Mouse (Mus musculus) olfactory bulb, adult 2 months (tissue): ENCODE measurements around the gene Carhsp1. TPM values are rescaled to one million over a fixed set of nuclear protein-coding genes. Genes with fewer than 3 reads are reported as not detected.
A peak's percentile ranks its signal among the peaks of the same experiment; 100 is the strongest.

Experiments used
- H3K27ac ChIP-seq: fragments of 200-500 bp; 2 replicates; pipeline ENCODE4 v1.5.1; 2012; ENCODE audit warnings: low read depth, low read length; ENCODE audit not compliant: insufficient read depth
- H3K4me1 ChIP-seq: fragments of 200-500 bp; 2 replicates; pipeline ENCODE4 v1.6.1; 2012; ENCODE audit warnings: low read length; ENCODE audit not compliant: control insufficient read depth, insufficient read depth
- H3K4me3 ChIP-seq: fragments of 200-500 bp; 2 replicates; pipeline ENCODE4 v1.5.1; 2012; ENCODE audit warnings: mild to moderate bottlenecking, low read depth, low read length, moderate library complexity; ENCODE audit not compliant: insufficient read depth
- CTCF ChIP-seq: fragments of 200-500 bp; IDR thresholded peaks from 2 replicates; pipeline ENCODE4 v1.5.1; 2012; ENCODE audit warnings: low read depth, mild to moderate bottlenecking, low read length, moderate library complexity; ENCODE audit not compliant: insufficient read depth
- POLR2A ChIP-seq: fragments of 200-500 bp; IDR thresholded peaks from 2 replicates; pipeline ENCODE4 v1.6.1; 2012; ENCODE audit warnings: mild to moderate bottlenecking, low read depth, low read length, moderate library complexity; ENCODE audit not compliant: insufficient read depth
- WGBS: fragments of 180-500 bp; shearing (Covaris S2); methylation state at CpG from one replicate; pipeline ENCODE4 v1.1.7; 2018; 5-methylcytosine and 5-hydroxymethylcytosine counted together
- polyA plus RNA-seq: library from polyadenylated mRNA; stranded (reverse); fragments of >200 nt; gene quantifications from 2 replicates; pipeline ENCODE4 v1.2.4, GENCODE M21; 2012; ENCODE audit warnings: low replicate concordance; ENCODE audit not compliant: missing spikeins, insufficient read depth, insufficient read length

Gene Carhsp1
- polyA plus RNA-seq, 1 experiment, result not detected

- Histone ChIP-seq H3K27ac (no peak overlapping the region), H3K4me1 (0 out of 2 replicates have a peak, but pooled peaks cover 2% of the 10 kb centered on the region), H3K4me3 (no peak overlapping the region)
- TF ChIP-seq CTCF (no peak), POLR2A (no peak)
- WGBS, result 78% methylated on average over 4 of the region's 4 CpGs
Measured at GRCm38 (mm10) chr16:8678676-8679075, 6.7 kb upstream of the Carhsp1 start.

- Histone ChIP-seq H3K4me3 (no peak overlapping the region), H3K4me1 (0 out of 2 replicates have a peak, but pooled peaks cover 2% of the 10 kb centered on the region), H3K27ac (no peak overlapping the region)
- WGBS, result 38% methylated on average over 5 of the region's 5 CpGs
- TF ChIP-seq POLR2A (no peak), CTCF (no peak)
Measured at GRCm38 (mm10) chr16:8678035-8678434, 6.1 kb upstream of the Carhsp1 start.

GRCm38 (mm10) chr16:8676800-8677199 is 4.8 kb upstream of the Carhsp1 start:
- TF ChIP-seq CTCF (no peak), POLR2A (no peak)
- WGBS, result 56% methylated on average over 4 of the region's 4 CpGs
- peaks cover 5% of the 10 kb centered on the region for H3K4me1 ChIP-seq
- H3K27ac ChIP-seq, result no peak overlapping the region
- H3K4me3 ChIP-seq, result no peak overlapping the region

GRCm38 (mm10) chr16:8676228-8676627 is 4.3 kb upstream of the Carhsp1 start:
- TF ChIP-seq CTCF (no peak), POLR2A (no peak)
- Histone ChIP-seq H3K27ac (no peak overlapping the region), H3K4me3 (no peak overlapping the region), H3K4me1 (peaks cover 10% of the 10 kb centered on the region)
- WGBS, result 86% methylated on average over 2 of the region's 2 CpGs

- TF ChIP-seq POLR2A (no peak), CTCF (no peak)
- Histone ChIP-seq H3K4me3 (no peak overlapping the region), H3K4me1 (peaks cover 10% of the 10 kb centered on the region), H3K27ac (no peak overlapping the region)
- 89% methylated on average over 8 of the region's 8 CpGs for WGBS
Measured at GRCm38 (mm10) chr16:8675559-8675958, 3.6 kb upstream of the Carhsp1 start.

- Histone ChIP-seq H3K4me1 (peaks cover 21% of the 10 kb centered on the region), H3K4me3 (no peak overlapping the region), H3K27ac (no peak overlapping the region)
- TF ChIP-seq CTCF (peak; percentile 68), POLR2A (no peak)
- WGBS, result 3% methylated on average over 8 of the region's 8 CpGs
Measured at GRCm38 (mm10) chr16:8674165-8674564, 2.2 kb upstream of the Carhsp1 start.

- Histone ChIP-seq H3K4me1 (peaks cover 23% of the 10 kb centered on the region), H3K27ac (no peak overlapping the region), H3K4me3 (no peak overlapping the region)
- WGBS, result 62% methylated on average over 6 of the region's 6 CpGs
- no peak for TF ChIP-seq POLR2A
- no peak for TF ChIP-seq CTCF
Measured at GRCm38 (mm10) chr16:8673343-8673742, 1.4 kb upstream of the Carhsp1 start.

GRCm38 (mm10) chr16:8672811-8673210 is 856 bp upstream of the Carhsp1 start:
- H3K4me1 ChIP-seq, result peaks cover 23% of the 10 kb centered on the region
- H3K4me3 ChIP-seq, result no peak overlapping the region
- no peak for TF ChIP-seq CTCF
- no peak for TF ChIP-seq POLR2A
- no peak overlapping the region for H3K27ac ChIP-seq

- Histone ChIP-seq H3K27ac (no peak overlapping the region), H3K4me1 (peaks cover 23% of the 10 kb centered on the region), H3K4me3 (peak overlapping the region; percentile 55)
- TF ChIP-seq CTCF, result no peak
- TF ChIP-seq POLR2A, result no peak
- WGBS, result 1% methylated on average over 18 of the region's 18 CpGs
Measured at GRCm38 (mm10) chr16:8672350-8672687, 364 bp upstream of the Carhsp1 start.

GRCm38 (mm10) chr16:8670041-8671035 is 1.6 kb downstream of the Carhsp1 start:
- Histone ChIP-seq H3K4me3 (no peak overlapping the region), H3K27ac (no peak overlapping the region), H3K4me1 (peaks cover 29% of the 10 kb centered on the region)
- TF ChIP-seq POLR2A, result no peak
- no peak for TF ChIP-seq CTCF
- 19% methylated on average over 15 of the region's 15 CpGs for WGBS
